Comparison of ENCODE assay signal across 8 mouse cellular contexts in genomic region chr4:45513791-45514293, GRCm38 (mm10). TPM values are rescaled to one million over a fixed set of nuclear protein-coding genes. Genes with fewer than 3 reads are reported as not detected.
DNase-seq lines count a peak whose midpoint lies in the region; ATAC-seq and TF ChIP-seq lines count a peak whose summit lies in the region.

No protein-coding gene starts in this region.

- TF ChIP-seq EP300 in lung, postnatal 0 days (IDR thresholded peaks at IDR 0.05), result 0 out of 2 replicates have a peak, but pooled peaks have one; percentile 8

- H3K27ac ChIP-seq in heart, embryonic 10.5 days, result peak overlapping the region; percentile 78
- peak overlapping the region; percentile 70 for H3K27ac ChIP-seq in lung, postnatal 0 days (ENCODE audit: low read length)

- no peak overlapping the region for H3K9ac ChIP-seq in lung, postnatal 0 days (replicated peaks; ENCODE audit: low read depth)

- H3K4me1 ChIP-seq in heart, embryonic 10.5 days, result peaks cover 94% of the 10 kb centered on the region
- H3K4me1 ChIP-seq in lung, postnatal 0 days (ENCODE audit: insufficient read depth, low read depth, low read length), result peaks cover 31% of the 10 kb centered on the region

- DNase-seq in cerebellum, postnatal 10 days, result peak; percentile 44 to 45
- no peak for DNase-seq in cerebellum, postnatal 14 days
- peak; percentile 47 for DNase-seq in brain, adult 2 months (ENCODE audit: low read depth, low spot score)
- DNase-seq in heart, embryonic 10.5 days (ENCODE audit: low spot score), result peak; percentile 89
- peak; percentile 75 to 82 for DNase-seq in kidney, adult 8-10 months
- DNase-seq in lung, postnatal 0 days (ENCODE audit: low spot score), result peak; percentile 84
- DNase-seq in ovary, postnatal 36 days (ENCODE audit: low spot score), result peak; percentile 47
- no peak for DNase-seq in right cerebral cortex, postnatal 14 days

- no peaks in the 10 kb centered on the region for H3K27me3 ChIP-seq in heart, embryonic 10.5 days (ENCODE audit: insufficient read depth, poor library complexity, severe bottlenecking)
- H3K27me3 ChIP-seq in lung, postnatal 0 days (replicated peaks; ENCODE audit: insufficient read depth, low read length), result no peaks in the 10 kb centered on the region

- H3K36me3 ChIP-seq in heart, embryonic 10.5 days, result no peaks in the 10 kb centered on the region
- H3K36me3 ChIP-seq in lung, postnatal 0 days (ENCODE audit: insufficient read depth, low read length), result no peaks in the 10 kb centered on the region

- WGBS in heart, embryonic 10.5 days, result under 1% methylated on average over 10 of the region's 10 CpGs
- 2% methylated on average over 9 of the region's 10 CpGs for WGBS in lung, postnatal 0 days

- peak; percentile 76 for ATAC-seq in lung, postnatal 0 days

- no peak; the same call in 1 of the 2 replicates for TF ChIP-seq CTCF in lung, postnatal 0 days (IDR thresholded peaks at IDR 0.05)

- H3K4me2 ChIP-seq in lung, postnatal 0 days (replicated peaks; ENCODE audit: low read depth, low read length), result peak overlapping the region; percentile 25

- H3K9me3 ChIP-seq in heart, embryonic 10.5 days, result no peaks in the 10 kb centered on the region
- H3K9me3 ChIP-seq in lung, postnatal 0 days (ENCODE audit: low read length), result no peaks in the 10 kb centered on the region

- H3K4me3 ChIP-seq in heart, embryonic 10.5 days, result peak overlapping the region; percentile 43
- no peak overlapping the region for H3K4me3 ChIP-seq in lung, postnatal 0 days (ENCODE audit: low read depth, low read length)

RNA-seq across cellular contexts. Expression of gene Shb, which starts 18.4 kb away (rescaled TPM):
- 8.2 and 8.3 TPM in 2 replicates for polyA plus RNA-seq in heart, embryonic 10.5 days (2016; fragmentation: Nextera tagmentation; extraction: Ambion mirVana)
- polyA plus RNA-seq in lung, postnatal 0 days (2015; fragmentation: Nextera tagmentation; extraction: Ambion mirVana), result 7.1 and 8.8 TPM in 2 replicates

Comparison
In these comparisons a context has a peak if more than half of its experiments do, and no peak if none do; other contexts are left out.
1. DNase-seq: peak in cerebellum, postnatal 10 days (2 of 2), brain, adult 2 months (single experiment), heart, embryonic 10.5 days (single experiment), kidney, adult 8-10 months (2 of 2), lung, postnatal 0 days (single experiment) and ovary, postnatal 36 days (single experiment); none in cerebellum, postnatal 14 days (0 of 2) and right cerebral cortex, postnatal 14 days (single experiment).